Mouse (Mus musculus) liver, adult 2 months (tissue): ENCODE results near the gene Sppl2c. TPM values are rescaled to one million over a fixed set of nuclear protein-coding genes. Genes with fewer than 3 reads are reported as not detected.

ENCODE experiments used
- DNase-seq: peaks from one replicate; pipeline ENCODE4 v3.0.0-alpha.2; 2011; ENCODE audit warnings: low read depth, low spot score; ENCODE audit errors: extremely low read depth
- H3K27ac ChIP-seq: fragments of 200-500 bp; replicated peaks from 2 replicates; pipeline ENCODE4 v1.5.1; 2012; ENCODE audit warnings: low read depth, mild to moderate bottlenecking, control low read depth, inconsistent platforms, low read length; ENCODE audit not compliant: insufficient read depth
- H3K27me3 ChIP-seq: fragments of 200-500 bp; 2 replicates; pipeline ENCODE4 v1.6.1; 2012; ENCODE audit warnings: mild to moderate bottlenecking, moderate library complexity, low read length, inconsistent platforms; ENCODE audit not compliant: control insufficient read depth, insufficient read depth
- H3K36me3 ChIP-seq: fragments of 200-500 bp; 2 replicates; pipeline ENCODE4 v1.6.1; 2012; ENCODE audit warnings: low read length, inconsistent platforms; ENCODE audit not compliant: control insufficient read depth, insufficient read depth
- H3K4me1 ChIP-seq: fragments of 200-500 bp; 2 replicates; pipeline ENCODE4 v1.6.1; 2011; ENCODE audit warnings: low read length; ENCODE audit not compliant: control insufficient read depth, insufficient read depth
- H3K4me3 ChIP-seq: fragments of 200-500 bp; 2 replicates; pipeline ENCODE4 v1.5.1; 2011; ENCODE audit warnings: low read depth, mild to moderate bottlenecking, control low read depth, low read length, moderate library complexity; ENCODE audit not compliant: insufficient read depth
- H3K79me2 ChIP-seq: fragments of 200-500 bp; 2 replicates; pipeline ENCODE4 v1.6.1; 2012; ENCODE audit warnings: inconsistent platforms, mild to moderate bottlenecking, low read length, moderate library complexity; ENCODE audit not compliant: control insufficient read depth, insufficient read depth
- H3K9ac ChIP-seq: fragments of 200-500 bp; 2 replicates; pipeline ENCODE4 v1.6.1; 2012; ENCODE audit warnings: low read depth, mild to moderate bottlenecking, control low read depth, inconsistent platforms, low read length
- CTCF ChIP-seq: fragments of 200-500 bp; IDR thresholded peaks from 2 replicates; pipeline ENCODE4 v1.5.1; 2011; ENCODE audit warnings: low read depth, low read length, control low read depth
- POLR2A ChIP-seq: fragments of 200-500 bp; IDR thresholded peaks from 2 replicates; pipeline ENCODE4 v1.6.1; 2011; ENCODE audit warnings: low read length, control low read depth; ENCODE audit not compliant: insufficient read depth; ENCODE audit errors: extremely low read depth
- WGBS: fragments of 180-500 bp; shearing (Covaris S2); methylation state at CpG from one replicate; pipeline ENCODE4 v1.1.7; 2018; 5-methylcytosine and 5-hydroxymethylcytosine counted together
- polyA plus RNA-seq: library from polyadenylated mRNA; depleted of rRNA; stranded (reverse); fragments of >200 nt; gene quantifications from 2 replicates; pipeline ENCODE4 v1.2.3, GENCODE M21; 2012
- total RNA-seq: library from RNA; depleted of rRNA; stranded (reverse); fragments of >200 nt; gene quantifications from 2 replicates; pipeline ENCODE4 v1.2.3, GENCODE M21; 2014

The Sppl2c gene
- total and polyA plus RNA-seq, 2 experiments, result not detected

GRCm38 (mm10) chr11:104182141-104182540, 4.0 kb upstream of the Sppl2c start:
- no peaks in the 10 kb centered on the region for H3K4me1 ChIP-seq
- no peaks in the 10 kb centered on the region for H3K36me3 ChIP-seq
- no peak overlapping the region for H3K4me3 ChIP-seq
- no peaks in the 10 kb centered on the region for H3K27me3 ChIP-seq
- H3K27ac ChIP-seq, result no peak overlapping the region
- no peak for TF ChIP-seq CTCF
- TF ChIP-seq POLR2A, result no peak
- H3K79me2 ChIP-seq, result no peaks in the 10 kb centered on the region
- 71% methylated on average over 3 of the region's 3 CpGs for WGBS
- DNase-seq, result no peak
- no peak overlapping the region for H3K9ac ChIP-seq

- H3K4me3 ChIP-seq, result no peak overlapping the region
- no peaks in the 10 kb centered on the region for H3K27me3 ChIP-seq
- no peaks in the 10 kb centered on the region for H3K4me1 ChIP-seq
- TF ChIP-seq POLR2A (no peak), CTCF (no peak)
- no peak overlapping the region for H3K27ac ChIP-seq
- DNase-seq, result no peak
- H3K79me2 ChIP-seq, result no peaks in the 10 kb centered on the region
- H3K36me3 ChIP-seq, result no peaks in the 10 kb centered on the region
- no peak overlapping the region for H3K9ac ChIP-seq
- WGBS, result 85% methylated on average over 9 of the region's 9 CpGs
Observed at GRCm38 (mm10) chr11:104186837-104187150, 667 bp downstream of the Sppl2c start.

- TF ChIP-seq POLR2A, result no peak
- no peak for TF ChIP-seq CTCF
- no peak overlapping the region for H3K4me3 ChIP-seq
- H3K79me2 ChIP-seq, result no peaks in the 10 kb centered on the region
- no peak for DNase-seq
- no peak overlapping the region for H3K27ac ChIP-seq
- no peak overlapping the region for H3K9ac ChIP-seq
- no peaks in the 10 kb centered on the region for H3K36me3 ChIP-seq
- no peaks in the 10 kb centered on the region for H3K27me3 ChIP-seq
- 91% methylated on average over 10 of the region's 10 CpGs for WGBS
- H3K4me1 ChIP-seq, result no peaks in the 10 kb centered on the region
Observed at GRCm38 (mm10) chr11:104187766-104188165, 1.6 kb downstream of the Sppl2c start.

GRCm38 (mm10) chr11:104190008-104190407, 3.9 kb downstream of the Sppl2c start:
- no peak for DNase-seq
- 63% methylated on average over 2 of the region's 2 CpGs for WGBS

GRCm38 (mm10) chr11:104195382-104195781, 9.3 kb downstream of the Sppl2c start:
- Histone ChIP-seq H3K27me3 (peaks cover 4% of the 10 kb centered on the region; the same call in 1 of the 2 replicates), H3K4me3 (no peak overlapping the region), H3K9ac (no peak overlapping the region), H3K4me1 (no peaks in the 10 kb centered on the region), H3K36me3 (no peaks in the 10 kb centered on the region), H3K79me2 (no peaks in the 10 kb centered on the region), H3K27ac (no peak overlapping the region)
- WGBS, result 70% methylated on average over 11 of the region's 11 CpGs
- TF ChIP-seq CTCF, result no peak
- no peak for TF ChIP-seq POLR2A
- DNase-seq, result no peak

More at GRCm38 (mm10) chr11:104190008-104190407, 3.9 kb downstream of the Sppl2c start:
- no peak for TF ChIP-seq POLR2A
- no peaks in the 10 kb centered on the region for H3K36me3 ChIP-seq
- H3K27ac ChIP-seq, result no peak overlapping the region
- no peaks in the 10 kb centered on the region for H3K4me1 ChIP-seq
- H3K4me3 ChIP-seq, result no peak overlapping the region
- no peak overlapping the region for H3K9ac ChIP-seq
- H3K79me2 ChIP-seq, result no peaks in the 10 kb centered on the region
- H3K27me3 ChIP-seq, result no peaks in the 10 kb centered on the region

GRCm38 (mm10) chr11:104195791-104196190, 9.7 kb downstream of the Sppl2c start:
- H3K9ac ChIP-seq, result no peak overlapping the region
- peak; percentile 80 for TF ChIP-seq CTCF
- TF ChIP-seq POLR2A, result no peak
- no peaks in the 10 kb centered on the region for H3K4me1 ChIP-seq
- peaks cover 7% of the 10 kb centered on the region; the same call in 1 of the 2 replicates for H3K27me3 ChIP-seq
- peak; percentile 53 for DNase-seq
- H3K36me3 ChIP-seq, result no peaks in the 10 kb centered on the region
- no peak overlapping the region for H3K4me3 ChIP-seq
- H3K79me2 ChIP-seq, result no peaks in the 10 kb centered on the region
- no peak overlapping the region for H3K27ac ChIP-seq
- 13% methylated on average over 9 of the region's 9 CpGs for WGBS
